Mouse (Mus musculus): ENCODE data around the gene Rpain. TPM values are rescaled to one million over a fixed set of nuclear protein-coding genes. Genes with fewer than 3 reads are reported as not detected.

The Rpain gene
- polyA plus RNA-seq, 1 experiment = 34.4 TPM

DNA sequence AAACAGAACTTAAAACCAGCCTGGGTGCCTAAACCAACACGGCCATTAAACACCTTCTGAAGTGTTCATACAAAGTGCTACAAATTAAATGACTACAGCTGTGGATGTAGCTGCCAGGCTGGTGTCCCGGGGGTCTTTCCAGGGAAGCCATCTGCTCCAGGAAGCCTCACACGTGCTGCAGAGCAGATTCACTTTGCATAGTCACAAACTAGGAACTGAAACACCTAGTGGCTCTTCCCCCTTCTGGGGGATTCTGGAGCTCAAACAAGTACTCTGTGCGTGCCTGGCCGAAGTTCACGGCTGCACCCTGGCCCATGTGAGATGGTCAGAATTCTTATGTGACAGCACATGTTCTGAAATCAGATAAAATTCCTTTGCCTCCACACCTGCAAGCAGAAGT, 10.2 kb downstream of the Rpain start:
- Histone ChIP-seq H3K79me3 (ENCODE audit: low read depth) (peaks cover 32% of the 10 kb centered on the region), H3ac (ENCODE audit: control insufficient read depth, insufficient read length, low read depth) (no peak overlapping the region), H3K27me3 (ENCODE audit: control insufficient read depth, insufficient read depth, insufficient read length) (no peaks in the 10 kb centered on the region), H3K79me2 (ENCODE audit: control insufficient read depth, insufficient read depth) (peaks cover 49% of the 10 kb centered on the region), H3K36me3 (ENCODE audit: control insufficient read depth, insufficient read depth) (peaks cover 80% of the 10 kb centered on the region), H3K4me3 (ENCODE audit: insufficient read depth, poor library complexity, severe bottlenecking) (no peak overlapping the region)
- no peak for TF ChIP-seq CTCF (IDR thresholded peaks at IDR 0.05; ENCODE audit: control insufficient read depth, insufficient read depth, insufficient read length)
- TF ChIP-seq MAX (IDR thresholded peaks at IDR 0.05) = no peak
- TF ChIP-seq CEBPB (IDR thresholded peaks at IDR 0.05; ENCODE audit: low read depth) = no peak
- no peak for TF ChIP-seq USF1 (IDR thresholded peaks at IDR 0.05; ENCODE audit: low read depth)
- no peak for TF ChIP-seq MYOD1 (IDR thresholded peaks at IDR 0.05; ENCODE audit: control insufficient read depth, insufficient read length, low read depth)
- no peak for TF ChIP-seq MYOG (IDR thresholded peaks at IDR 0.05; ENCODE audit: control insufficient read depth, extremely low read depth, insufficient read length)
- TF ChIP-seq FOSL1 (IDR thresholded peaks at IDR 0.05; ENCODE audit: insufficient read depth, low read length, poor library complexity, severe bottlenecking) = no peak

DNA sequence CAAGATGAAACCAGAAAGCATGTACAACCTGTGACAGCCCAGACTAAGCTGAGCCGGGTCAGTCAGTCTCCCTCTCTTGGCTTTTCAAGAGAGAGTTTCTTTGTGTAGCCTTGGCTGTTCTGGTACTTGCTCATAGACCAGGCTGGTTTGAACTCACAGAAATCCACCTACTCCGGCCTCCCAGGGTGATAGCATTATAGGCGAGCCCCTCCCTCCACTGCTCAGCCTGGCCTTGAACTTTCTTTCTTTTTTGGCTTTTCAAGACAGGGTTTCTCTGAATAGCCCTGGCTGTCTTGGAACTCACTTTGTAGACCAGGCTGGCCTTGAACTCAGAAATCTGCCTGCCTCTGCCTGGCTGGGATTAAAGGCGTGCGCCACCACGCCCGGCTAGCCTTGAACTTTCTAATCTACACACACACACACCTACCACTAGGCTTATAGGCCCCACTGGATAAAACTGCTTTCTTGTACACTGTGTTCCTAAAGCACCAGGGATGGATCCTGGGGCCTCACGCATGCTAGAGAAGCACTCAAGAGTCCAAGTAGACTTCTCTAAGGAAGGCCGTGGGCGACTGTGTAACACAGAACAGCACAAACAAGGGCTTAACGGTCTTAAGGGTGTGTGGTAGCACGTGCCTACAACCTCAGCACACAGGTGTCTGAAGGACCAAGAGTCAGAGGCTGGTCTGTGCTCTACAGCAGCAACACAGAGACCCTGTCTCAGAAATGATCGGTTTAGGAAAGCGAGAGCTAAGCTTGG, 10.9 kb downstream of the Rpain start:
- Histone ChIP-seq H3K27me3 (ENCODE audit: control insufficient read depth, insufficient read depth, insufficient read length) (no peaks in the 10 kb centered on the region), H3K79me2 (ENCODE audit: control insufficient read depth, insufficient read depth) (peaks cover 49% of the 10 kb centered on the region), H3K79me3 (ENCODE audit: low read depth) (peaks cover 32% of the 10 kb centered on the region), H3K4me3 (ENCODE audit: insufficient read depth, poor library complexity, severe bottlenecking) (peak overlapping the region; percentile 90), H3K36me3 (ENCODE audit: control insufficient read depth, insufficient read depth) (peaks cover 81% of the 10 kb centered on the region), H3ac (ENCODE audit: control insufficient read depth, insufficient read length, low read depth) (peak overlapping the region; percentile 71)
- TF ChIP-seq CEBPB (IDR thresholded peaks at IDR 0.05; ENCODE audit: low read depth) = no peak
- TF ChIP-seq FOSL1 (IDR thresholded peaks at IDR 0.05; ENCODE audit: insufficient read depth, low read length, poor library complexity, severe bottlenecking) = no peak
- TF ChIP-seq MAX (IDR thresholded peaks at IDR 0.05) = no peak
- no peak for TF ChIP-seq CTCF (IDR thresholded peaks at IDR 0.05; ENCODE audit: control insufficient read depth, insufficient read depth, insufficient read length)
- TF ChIP-seq USF1 (IDR thresholded peaks at IDR 0.05; ENCODE audit: low read depth) = no peak
- no peak for TF ChIP-seq MYOD1 (IDR thresholded peaks at IDR 0.05; ENCODE audit: control insufficient read depth, insufficient read length, low read depth)
- no peak for TF ChIP-seq MYOG (IDR thresholded peaks at IDR 0.05; ENCODE audit: control insufficient read depth, extremely low read depth, insufficient read length)

DNA sequence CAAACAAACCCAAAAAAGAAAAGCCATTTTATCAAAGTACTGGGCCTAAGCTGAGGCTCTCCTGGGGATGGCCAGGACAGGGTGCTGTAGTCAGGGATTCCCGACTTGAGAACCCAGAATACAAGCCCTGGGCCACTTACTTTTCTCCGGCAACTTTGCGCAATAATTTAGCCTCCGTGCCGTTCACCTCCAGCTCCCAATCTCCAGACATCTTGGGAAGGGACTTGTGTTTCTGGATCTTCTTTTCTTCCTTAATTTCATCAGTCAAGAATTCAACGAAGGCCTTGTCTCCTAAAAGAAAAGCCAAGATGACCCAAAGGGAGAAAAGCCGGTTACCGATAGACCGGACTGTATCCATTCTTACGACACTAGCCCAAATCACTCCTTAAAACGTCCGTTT, 12.0 kb downstream of the Rpain start:
- peaks cover 81% of the 10 kb centered on the region for H3K36me3 ChIP-seq (ENCODE audit: control insufficient read depth, insufficient read depth)
- H3K79me3 ChIP-seq (ENCODE audit: low read depth) = peaks cover 32% of the 10 kb centered on the region
- no peak for TF ChIP-seq CTCF (IDR thresholded peaks at IDR 0.05; ENCODE audit: control insufficient read depth, insufficient read depth, insufficient read length)
- no peak for TF ChIP-seq FOSL1 (IDR thresholded peaks at IDR 0.05; ENCODE audit: insufficient read depth, low read length, poor library complexity, severe bottlenecking)
- TF ChIP-seq CEBPB (IDR thresholded peaks at IDR 0.05; ENCODE audit: low read depth) = peak; percentile 71
- H3ac ChIP-seq (ENCODE audit: control insufficient read depth, insufficient read length, low read depth) = peak overlapping the region; percentile 71
- no peaks in the 10 kb centered on the region for H3K27me3 ChIP-seq (ENCODE audit: control insufficient read depth, insufficient read depth, insufficient read length)
- peak overlapping the region; percentile 90 for H3K4me3 ChIP-seq (ENCODE audit: insufficient read depth, poor library complexity, severe bottlenecking)
- peaks cover 49% of the 10 kb centered on the region for H3K79me2 ChIP-seq (ENCODE audit: control insufficient read depth, insufficient read depth)

DNA sequence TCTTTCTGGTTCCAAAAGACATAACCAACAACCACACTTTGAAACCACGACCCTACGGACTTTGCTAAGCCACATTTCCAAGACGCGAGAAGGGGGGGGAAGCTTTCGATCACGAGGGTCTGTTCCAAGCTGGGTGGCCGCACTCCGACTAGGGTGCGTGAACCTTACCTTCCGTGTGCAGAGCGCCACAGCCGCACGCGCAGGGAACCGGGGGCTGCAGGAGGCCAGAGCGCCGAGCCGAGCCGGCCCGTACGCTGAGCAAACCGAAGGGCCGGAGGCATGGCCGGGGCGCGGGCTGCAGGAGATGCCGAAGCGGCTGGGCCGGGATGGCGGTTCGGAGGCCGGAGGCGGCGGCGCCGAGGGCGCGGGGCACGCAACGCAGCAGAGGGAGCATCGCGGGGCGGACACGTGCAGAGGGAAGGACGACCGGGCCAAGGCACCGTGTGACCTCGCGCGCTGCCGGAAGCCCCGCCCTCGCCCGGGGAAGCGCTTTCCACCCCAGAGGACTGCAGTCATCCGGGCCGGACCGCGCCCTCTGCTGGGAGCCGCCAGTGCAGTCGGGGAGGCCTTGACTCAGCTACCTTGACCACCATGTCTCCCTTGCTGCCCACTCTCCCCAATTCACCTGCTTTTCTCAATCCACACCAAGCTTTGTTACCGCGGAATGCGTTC, 12.7 kb downstream of the Rpain start, which contains the start of gene C1qbp:
Gene C1qbp (minus strand): TSS at position 470 of the 672 bp plus-strand sequence.
- peaks cover 81% of the 10 kb centered on the region for H3K36me3 ChIP-seq (ENCODE audit: control insufficient read depth, insufficient read depth)
- peak within 1 kb of the TSS; percentile 88 for H3ac ChIP-seq (ENCODE audit: control insufficient read depth, insufficient read length, low read depth)
- peak within 1 kb of the TSS; percentile 90 for H3K4me3 ChIP-seq (ENCODE audit: insufficient read depth, poor library complexity, severe bottlenecking)
- peaks cover 32% of the 10 kb centered on the region for H3K79me3 ChIP-seq (ENCODE audit: low read depth)
- H3K79me2 ChIP-seq (ENCODE audit: control insufficient read depth, insufficient read depth) = peaks cover 49% of the 10 kb centered on the region
- TF ChIP-seq CTCF (IDR thresholded peaks at IDR 0.05; ENCODE audit: control insufficient read depth, insufficient read depth, insufficient read length) (peak; percentile 97), MAX (IDR thresholded peaks at IDR 0.05) (peak; percentile 97), CEBPB (IDR thresholded peaks at IDR 0.05; ENCODE audit: low read depth) (no peak), USF1 (IDR thresholded peaks at IDR 0.05; ENCODE audit: low read depth) (peak; percentile 53), MYOG (IDR thresholded peaks at IDR 0.05; ENCODE audit: control insufficient read depth, extremely low read depth, insufficient read length) (no peak), MYOD1 (IDR thresholded peaks at IDR 0.05; ENCODE audit: control insufficient read depth, insufficient read length, low read depth) (no peak), FOSL1 (IDR thresholded peaks at IDR 0.05; ENCODE audit: insufficient read depth, low read length, poor library complexity, severe bottlenecking) (no peak)
- H3K27me3 ChIP-seq (ENCODE audit: control insufficient read depth, insufficient read depth, insufficient read length) = no peaks in the 10 kb centered on the region

DNA sequence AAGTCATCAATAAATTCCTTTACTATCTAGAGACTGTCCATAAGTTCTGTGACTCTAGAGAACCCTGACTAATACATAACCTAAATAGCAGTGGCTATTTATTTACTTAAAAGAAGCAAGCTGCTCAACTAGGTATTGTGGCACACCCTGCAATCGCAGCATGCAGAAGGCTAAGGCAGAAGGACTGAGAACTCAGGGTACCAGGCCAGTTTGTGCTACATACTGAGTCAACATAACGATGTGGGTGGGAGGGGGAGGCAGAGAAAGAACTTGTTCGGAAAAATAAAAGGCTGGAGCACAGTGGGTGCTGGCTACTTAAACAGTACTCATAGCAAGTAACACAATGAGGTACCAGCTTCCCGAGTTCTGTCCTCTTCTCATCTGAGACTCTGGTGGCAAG, 31.2 kb downstream of the Rpain start:
- no peak for TF ChIP-seq FOSL1 (IDR thresholded peaks at IDR 0.05; ENCODE audit: insufficient read depth, low read length, poor library complexity, severe bottlenecking)
- no peak for TF ChIP-seq MYOG (IDR thresholded peaks at IDR 0.05; ENCODE audit: control insufficient read depth, extremely low read depth, insufficient read length)
- H3K4me3 ChIP-seq (ENCODE audit: insufficient read depth, poor library complexity, severe bottlenecking) = no peak overlapping the region
- H3K27me3 ChIP-seq (ENCODE audit: control insufficient read depth, insufficient read depth, insufficient read length) = no peaks in the 10 kb centered on the region
- peaks cover 57% of the 10 kb centered on the region for H3K36me3 ChIP-seq (ENCODE audit: control insufficient read depth, insufficient read depth)
- peaks cover 57% of the 10 kb centered on the region for H3K79me2 ChIP-seq (ENCODE audit: control insufficient read depth, insufficient read depth)
- H3ac ChIP-seq (ENCODE audit: control insufficient read depth, insufficient read length, low read depth) = no peak overlapping the region
- H3K79me3 ChIP-seq (ENCODE audit: low read depth) = peaks cover 43% of the 10 kb centered on the region

Data from C2C12 (cell line).